Mouse (Mus musculus): ENCODE results near the gene Meis2.

Gene Meis2

DNA sequence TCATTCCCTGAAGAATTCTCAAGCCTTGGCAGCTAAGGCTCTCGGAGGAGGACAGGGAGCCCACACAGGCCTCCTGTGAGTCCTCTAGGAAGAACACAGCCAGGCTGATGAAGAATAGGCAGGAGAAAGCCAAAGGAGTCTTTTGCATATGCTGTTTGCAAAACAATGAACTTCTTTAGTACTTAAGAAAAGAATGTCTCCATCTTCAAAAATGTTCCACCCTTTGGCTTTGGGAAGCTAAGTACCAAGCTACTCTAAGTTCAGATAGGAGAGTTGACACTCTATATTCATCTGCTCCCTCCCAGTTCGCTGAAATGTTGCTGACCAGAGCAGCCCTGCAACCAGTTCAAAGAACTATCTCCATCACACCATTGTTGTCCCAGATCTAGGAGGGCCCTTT, 195.7 kb downstream of the Meis2 start:
- in situ Hi-C loops (cut with MboI, MseI): loop anchor here in 1 of 2 experiments (10.0 kb wide), 1 partner anchor 1075 kb away; no protein-coding TSS in a partner anchor

- in situ Hi-C loops (cut with MboI, MseI): no loop called here
Measured at GRCm38 (mm10) chr2:115860600-115861347, 204.9 kb downstream of the Meis2 start.

- in situ Hi-C loops (cut with MboI, MseI): no loop called here
Measured at GRCm38 (mm10) chr2:115860141-115860480, 205.5 kb downstream of the Meis2 start.

GRCm38 (mm10) chr2:115859371-115860140, 206.1 kb downstream of the Meis2 start:
- in situ Hi-C loops (cut with MboI, MseI): loop anchor here (5.0 to 10.0 kb wide), 2 partner anchors 203 to 205 kb away; partner anchors contain the start of gene Meis2 (in 1 of the 2)

- in situ Hi-C loops (cut with MboI, MseI): loop anchor here (5.0 to 10.0 kb wide), 2 partner anchors 203 to 206 kb away; partner anchors contain the start of gene Meis2 (in 1 of the 2)
Measured at GRCm38 (mm10) chr2:115858927-115859326, 206.7 kb downstream of the Meis2 start.

DNA sequence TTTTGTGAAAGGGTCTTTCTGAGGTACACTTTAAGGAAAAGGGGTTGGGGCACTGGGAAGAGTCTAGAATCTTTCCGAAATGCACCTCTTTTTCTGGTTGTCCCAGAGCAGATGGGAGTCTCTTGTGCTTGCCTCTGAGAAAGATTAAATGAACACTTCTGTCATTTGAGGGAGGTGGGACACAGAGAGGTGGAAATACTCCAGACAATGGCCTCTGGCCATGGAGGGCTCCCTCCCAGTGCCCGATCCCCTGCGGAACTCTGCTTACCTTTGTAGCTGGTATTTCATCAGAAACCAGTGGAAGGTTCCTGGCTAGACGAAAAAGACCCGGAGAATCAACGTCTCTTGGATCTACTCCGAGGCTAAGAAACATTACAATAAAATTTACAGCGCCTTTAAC, 207.4 kb downstream of the Meis2 start:
- in situ Hi-C loops (cut with MboI, MseI): loop anchor here (5.0 to 10.0 kb wide), 2 partner anchors 204 to 207 kb away; partner anchors contain the start of gene Meis2 (in 1 of the 2)

DNA sequence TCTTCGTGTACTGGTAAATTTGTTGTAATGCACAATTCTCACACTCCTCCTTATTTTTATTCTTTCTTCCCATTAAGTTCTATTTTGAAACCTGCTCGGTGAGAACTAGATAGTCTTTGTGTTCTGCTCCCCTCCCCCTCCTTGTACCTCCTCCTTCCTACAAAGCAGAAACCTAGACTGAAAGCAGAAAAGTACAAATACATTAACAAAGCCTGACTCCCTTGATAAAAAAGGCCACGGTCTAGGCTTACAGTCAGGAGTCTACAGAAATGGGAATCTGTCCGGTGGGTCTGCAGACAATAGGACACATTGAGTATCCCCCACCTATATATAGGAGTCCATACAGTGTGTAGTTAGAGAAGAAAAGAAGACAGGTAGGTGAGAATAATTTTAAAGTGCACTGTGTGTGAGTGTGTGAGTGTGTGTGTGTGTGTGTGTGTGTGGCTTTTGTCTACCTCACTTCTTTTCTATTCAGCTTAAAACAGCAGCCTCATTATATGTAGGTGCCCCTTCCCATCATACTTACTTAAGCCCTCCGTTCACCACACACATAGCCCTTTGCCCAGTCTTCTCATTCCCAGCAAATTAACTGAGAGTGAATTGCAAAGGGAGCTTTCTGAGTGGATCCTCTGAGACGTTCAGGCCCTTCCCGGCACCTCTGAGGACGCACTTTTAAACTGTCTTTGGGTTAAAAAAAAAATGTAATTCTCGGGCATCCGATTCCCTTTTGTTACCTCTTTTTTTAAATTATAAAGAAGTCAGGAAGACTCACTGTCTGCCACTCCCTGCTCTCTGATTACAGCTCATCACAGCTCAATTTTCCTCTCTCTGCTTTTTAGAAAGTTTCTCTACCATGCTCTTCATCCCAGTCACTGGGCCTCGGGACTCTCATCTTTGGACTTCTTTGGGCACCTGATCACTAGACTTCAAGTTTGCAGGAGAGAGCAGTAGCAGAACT, 208.2 kb downstream of the Meis2 start:
- in situ Hi-C loops (cut with MboI, MseI): loop anchor here (5.0 to 10.0 kb wide), 2 partner anchors 205 to 207 kb away; partner anchors contain the start of gene Meis2 (in 1 of the 2)

- in situ Hi-C loops (cut with MboI, MseI): loop anchor here (5.0 to 10.0 kb wide), 2 partner anchors 206 to 208 kb away; partner anchors contain the start of gene Meis2 (in 1 of the 2)
Measured at GRCm38 (mm10) chr2:115856401-115857073, 209.1 kb downstream of the Meis2 start.

- in situ Hi-C loops (cut with MboI, MseI): loop anchor here (5.0 to 10.0 kb wide), 2 partner anchors 207 to 209 kb away; partner anchors contain the start of gene Meis2 (in 1 of the 2)
Measured at GRCm38 (mm10) chr2:115855511-115856400, 209.9 kb downstream of the Meis2 start.

DNA sequence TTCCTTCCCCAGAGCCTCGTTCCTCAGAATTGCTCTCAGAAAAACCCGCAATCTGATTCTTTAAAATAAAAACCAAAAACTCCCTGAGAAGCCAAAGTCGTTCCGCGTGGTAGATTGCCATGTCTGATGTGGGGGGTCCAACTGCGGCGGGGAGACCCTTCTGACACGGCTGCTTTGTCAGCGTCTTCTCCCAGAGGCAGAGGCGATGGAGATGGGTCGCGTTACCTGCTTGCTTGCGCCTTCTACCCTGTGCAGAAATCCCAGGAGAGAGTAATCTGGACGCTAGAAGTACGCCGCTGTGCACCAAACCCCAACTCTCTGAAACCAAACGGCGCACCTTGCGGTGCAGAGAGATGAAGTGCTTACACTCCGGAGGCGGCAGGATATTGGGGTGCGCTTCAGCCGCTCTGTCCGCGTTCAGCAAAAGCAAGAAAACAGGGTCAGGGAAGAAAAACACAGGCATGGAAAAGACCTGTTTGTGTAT, 210.8 kb downstream of the Meis2 start:
- in situ Hi-C loops (cut with MboI, MseI): loop anchor here (5.0 to 10.0 kb wide), 2 partner anchors 207 to 210 kb away; partner anchors contain the start of gene Meis2 (in 1 of the 2)

- in situ Hi-C loops (cut with MboI, MseI): loop anchor here in 1 of 2 experiments (10.0 kb wide), 1 partner anchor 211 kb away; the partner anchor contains the start of gene Meis2
Measured at GRCm38 (mm10) chr2:115854007-115854827, 211.4 kb downstream of the Meis2 start.

DNA sequence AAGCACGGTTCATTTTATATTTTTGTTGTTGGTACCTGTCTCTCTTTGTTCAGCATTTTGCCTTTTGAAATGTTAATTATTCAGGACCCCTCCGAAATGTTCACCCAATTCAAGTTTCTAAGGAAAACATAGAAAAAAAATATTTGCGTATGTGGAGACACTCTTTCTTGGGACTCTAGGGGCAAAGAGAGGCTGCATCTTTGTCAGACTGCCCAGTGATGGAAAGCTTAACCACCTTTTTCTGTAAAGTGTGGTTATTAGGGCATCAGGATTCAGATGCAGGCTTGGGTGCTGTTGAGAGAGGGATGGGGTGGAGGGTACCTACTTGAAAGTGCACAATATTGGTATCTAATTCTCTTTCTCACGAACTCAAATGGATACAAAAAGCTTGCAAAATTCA, 212.4 kb downstream of the Meis2 start:
- in situ Hi-C loops (cut with MboI, MseI): loop anchor here in 1 of 2 experiments (10.0 kb wide), 1 partner anchor 212 kb away; the partner anchor contains the start of gene Meis2

DNA sequence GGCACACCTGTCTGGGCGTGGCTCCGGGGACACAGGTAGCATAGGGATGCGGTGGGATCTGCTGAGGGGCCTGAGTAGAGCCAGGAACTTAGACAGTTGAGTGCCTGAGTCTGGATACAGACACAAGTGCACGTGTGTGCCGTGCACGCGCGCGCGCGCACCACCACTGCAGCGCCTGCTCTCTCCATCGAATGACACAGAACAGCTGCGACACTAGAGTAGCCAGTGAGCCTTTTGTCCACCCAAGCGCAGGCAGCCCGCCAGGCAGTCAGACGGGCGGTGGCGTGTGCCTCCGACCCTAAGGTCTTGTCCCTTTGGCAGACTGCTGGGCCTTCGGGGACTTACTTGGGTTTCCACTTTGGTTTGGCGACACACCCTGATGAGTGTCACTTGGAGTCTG, 213.0 kb downstream of the Meis2 start:
- in situ Hi-C loops (cut with MboI, MseI): loop anchor here in 1 of 2 experiments (10.0 kb wide), 1 partner anchor 212 kb away; the partner anchor contains the start of gene Meis2

- in situ Hi-C loops (cut with MboI, MseI): loop anchor here in 1 of 2 experiments (10.0 kb wide), 1 partner anchor 213 kb away; the partner anchor contains the start of gene Meis2
Measured at GRCm38 (mm10) chr2:115852109-115852508, 213.5 kb downstream of the Meis2 start.

- in situ Hi-C loops (cut with MboI, MseI): loop anchor here in 1 of 2 experiments (10.0 kb wide), 1 partner anchor 214 kb away; the partner anchor contains the start of gene Meis2
Measured at GRCm38 (mm10) chr2:115850961-115851360, 214.7 kb downstream of the Meis2 start.

DNA sequence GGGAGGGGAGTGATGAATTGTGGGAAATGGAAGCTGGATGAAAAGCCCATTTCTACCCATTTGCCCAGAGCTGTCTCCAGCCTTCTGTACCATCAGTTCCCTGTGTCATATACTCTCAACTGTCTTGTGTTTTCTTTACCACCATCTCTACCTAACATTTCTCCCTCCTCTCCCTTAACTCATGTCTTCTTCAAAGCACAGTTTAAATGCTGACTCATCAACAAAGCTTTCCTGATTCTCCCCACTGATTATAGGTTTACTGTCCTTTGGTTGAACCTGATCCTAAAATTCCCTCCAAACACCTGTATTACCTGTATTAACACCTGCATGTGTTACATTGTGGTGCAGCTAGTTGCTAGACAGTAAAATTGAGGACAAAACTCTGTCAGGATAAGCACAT, 222.8 kb downstream of the Meis2 start:
- in situ Hi-C loops (cut with MboI, MseI): no loop called here

DNA sequence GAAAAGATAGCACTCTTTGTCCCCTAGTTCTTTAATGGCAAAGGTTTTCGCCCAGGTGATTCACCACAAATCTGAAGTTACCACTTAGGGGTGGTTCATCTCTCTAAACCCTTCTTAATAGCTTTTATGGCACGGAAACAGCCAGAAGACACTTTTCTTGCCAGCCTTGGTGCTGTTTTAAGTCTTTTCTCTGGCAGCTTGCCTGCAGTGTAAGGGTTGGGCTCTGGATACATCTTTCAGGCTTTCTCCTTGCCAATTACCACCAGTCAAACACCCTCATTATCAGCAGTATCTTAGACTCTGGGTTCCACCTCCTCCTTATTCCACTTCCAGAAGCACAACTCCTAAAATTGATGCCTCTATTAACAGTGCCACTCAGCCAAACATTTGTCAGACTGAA, 229.6 kb downstream of the Meis2 start:
- in situ Hi-C loops (cut with MboI, MseI): no loop called here

GRCm38 (mm10) chr2:115822361-115822760, 243.3 kb downstream of the Meis2 start:
- in situ Hi-C loops (cut with MboI, MseI): no loop called here
